In genomic region chr19:8880311-8881033, GRCm38 (mm10) we compare ENCODE assay signal across 8 mouse cellular contexts. TPM values are rescaled to one million over a fixed set of nuclear protein-coding genes. Genes with fewer than 3 reads are reported as not detected.
DNase-seq lines count a peak whose midpoint lies in the region; ATAC-seq and TF ChIP-seq lines count a peak whose summit lies in the region.

Uqcc3 (minus strand) TSS chr19:8880923.

- H3K4me1 ChIP-seq in embryonic fibroblast, embryonic 13.5 days (ENCODE audit: control insufficient read depth, insufficient read depth, low read length) = no peaks in the 10 kb centered on the region
- H3K4me1 ChIP-seq in kidney, embryonic 14.5 days (ENCODE audit: control insufficient read depth, insufficient read depth, low read length) = no peaks in the 10 kb centered on the region
- H3K4me1 ChIP-seq in limb, embryonic 14.5 days (ENCODE audit: control insufficient read depth, insufficient read depth, low read length) = peaks cover 5% of the 10 kb centered on the region; the same call in 1 of the 2 replicates
- peaks cover 11% of the 10 kb centered on the region for H3K4me1 ChIP-seq in midbrain, embryonic 16.5 days (ENCODE audit: control insufficient read depth, insufficient read depth, low read length)
- H3K4me1 ChIP-seq in spleen, adult 2 months (ENCODE audit: control insufficient read depth, insufficient read depth, insufficient read length) = no peaks in the 10 kb centered on the region; the same call in 1 of the 2 replicates

- TF ChIP-seq POLR2A in embryonic fibroblast, embryonic 13.5 days (IDR thresholded peaks at IDR 0.05; ENCODE audit: low read depth, low read length) = peak; percentile 86
- peak; percentile 86; the same call in 1 of the 2 replicates for TF ChIP-seq POLR2A in limb, embryonic 14.5 days (IDR thresholded peaks at IDR 0.05; ENCODE audit: borderline replicate concordance, extremely low read depth, insufficient read depth, insufficient read length)
- TF ChIP-seq POLR2A in spleen, adult 2 months (IDR thresholded peaks at IDR 0.05; ENCODE audit: low read depth, low read length) = peak; percentile 85

- H3K4me2 ChIP-seq in kidney, embryonic 14.5 days (replicated peaks; ENCODE audit: low read depth, low read length) = peak within 1 kb of the TSS; percentile 76
- H3K4me2 ChIP-seq in limb, embryonic 14.5 days (replicated peaks; ENCODE audit: low read depth, low read length, severe bottlenecking) = peak within 1 kb of the TSS; percentile 80
- H3K4me2 ChIP-seq in midbrain, embryonic 16.5 days (ENCODE audit: low read length) = peak within 1 kb of the TSS; percentile 89

- TF ChIP-seq CTCF in embryonic fibroblast, embryonic 13.5 days (IDR thresholded peaks at IDR 0.05; ENCODE audit: borderline replicate concordance, insufficient read depth, low read length) = no peak
- no peak for TF ChIP-seq CTCF in spleen, adult 2 months (IDR thresholded peaks at IDR 0.05; ENCODE audit: extremely low read depth, insufficient read depth, insufficient read length, insufficient replicate concordance)

- peak within 1 kb of the TSS; percentile 47 for H3K27ac ChIP-seq in embryonic fibroblast, embryonic 13.5 days (ENCODE audit: insufficient read depth, low read length)
- H3K27ac ChIP-seq in kidney, embryonic 14.5 days (ENCODE audit: low read depth, low read length) = peak within 1 kb of the TSS; percentile 89
- H3K27ac ChIP-seq in limb, embryonic 14.5 days (replicated peaks; ENCODE audit: low read depth, low read length) = peak within 1 kb of the TSS; percentile 75
- H3K27ac ChIP-seq in midbrain, embryonic 16.5 days (ENCODE audit: low read length) = peak within 1 kb of the TSS; percentile 85
- peak within 1 kb of the TSS; percentile 69 for H3K27ac ChIP-seq in spleen, adult 2 months (ENCODE audit: insufficient read depth, low read length)

- peak; percentile 90 to 91 for DNase-seq in B cell, adult 2 months
- DNase-seq in brain, adult 2 months (ENCODE audit: low read depth, low spot score) = peak; percentile 94
- DNase-seq in heart, adult 9 months (ENCODE audit: low spot score in 2 of 2) = peak; percentile 91 to 92
- DNase-seq in limb, embryonic 14.5 days (ENCODE audit: low spot score) = peak; percentile 91
- DNase-seq in spleen, adult 2 months (ENCODE audit: low read depth in 1 of 2, low spot score in 2 of 2) = peak; percentile 81 to 87

- H3K36me3 ChIP-seq in kidney, embryonic 14.5 days (ENCODE audit: control insufficient read depth, insufficient read depth, low read length) = peaks cover 15% of the 10 kb centered on the region
- H3K36me3 ChIP-seq in limb, embryonic 14.5 days (ENCODE audit: control insufficient read depth, insufficient read depth, low read length) = peaks cover 20% of the 10 kb centered on the region
- no peaks in the 10 kb centered on the region; the same call in 1 of the 2 replicates for H3K36me3 ChIP-seq in midbrain, embryonic 16.5 days (ENCODE audit: control insufficient read depth, insufficient read depth, low read length)
- H3K36me3 ChIP-seq in spleen, adult 2 months (ENCODE audit: control insufficient read depth, insufficient read depth, low read length) = peaks cover 2% of the 10 kb centered on the region; the same call in 1 of the 2 replicates

- no peaks in the 10 kb centered on the region for H3K27me3 ChIP-seq in kidney, embryonic 14.5 days (ENCODE audit: control insufficient read depth, insufficient read depth, low read length)
- no peaks in the 10 kb centered on the region for H3K27me3 ChIP-seq in limb, embryonic 14.5 days (ENCODE audit: control insufficient read depth, insufficient read depth, low read length)
- no peaks in the 10 kb centered on the region for H3K27me3 ChIP-seq in midbrain, embryonic 16.5 days (ENCODE audit: control insufficient read depth, insufficient read depth, low read depth, low read length)
- no peaks in the 10 kb centered on the region for H3K27me3 ChIP-seq in spleen, adult 2 months (ENCODE audit: control insufficient read depth, insufficient read depth, low read length)

- no peaks in the 10 kb centered on the region for H3K9me3 ChIP-seq in kidney, embryonic 14.5 days (ENCODE audit: control insufficient read depth, low read length)
- no peaks in the 10 kb centered on the region for H3K9me3 ChIP-seq in limb, embryonic 14.5 days (ENCODE audit: control insufficient read depth, low read length)
- H3K9me3 ChIP-seq in midbrain, embryonic 16.5 days (replicated peaks; ENCODE audit: control insufficient read depth, low read length, poor library complexity, severe bottlenecking) = no peaks in the 10 kb centered on the region

- peak; percentile 97 for ATAC-seq in kidney, embryonic 14.5 days (ENCODE audit: low FRiP score, low TSS enrichment)
- peak; percentile 95 for ATAC-seq in limb, embryonic 14.5 days (ENCODE audit: low FRiP score, low read depth)
- ATAC-seq in midbrain, embryonic 16.5 days = peak; percentile 97

- peak within 1 kb of the TSS; percentile 85 for H3K9ac ChIP-seq in kidney, embryonic 14.5 days (ENCODE audit: low read depth, low read length)
- H3K9ac ChIP-seq in limb, embryonic 14.5 days (ENCODE audit: low read depth, low read length, severe bottlenecking) = peak within 1 kb of the TSS; percentile 83
- peak within 1 kb of the TSS; percentile 92 for H3K9ac ChIP-seq in midbrain, embryonic 16.5 days (ENCODE audit: low read depth, low read length)

- peak within 1 kb of the TSS; percentile 70 for H3K4me3 ChIP-seq in embryonic fibroblast, embryonic 13.5 days (ENCODE audit: insufficient read depth, low read length)
- peak within 1 kb of the TSS; percentile 76 for H3K4me3 ChIP-seq in kidney, embryonic 14.5 days (ENCODE audit: low read length)
- peak within 1 kb of the TSS; percentile 71 for H3K4me3 ChIP-seq in limb, embryonic 14.5 days (replicated peaks; ENCODE audit: low read length)
- peak within 1 kb of the TSS; percentile 77 for H3K4me3 ChIP-seq in midbrain, embryonic 16.5 days (ENCODE audit: low read depth, low read length)
- H3K4me3 ChIP-seq in spleen, adult 2 months (ENCODE audit: extremely low read depth, insufficient read depth, insufficient read length) = peak within 1 kb of the TSS; percentile 89

- under 1% methylated on average over 42 of the region's 42 CpGs for WGBS in kidney, embryonic 14.5 days
- WGBS in limb, embryonic 14.5 days = 2% methylated on average over 42 of the region's 42 CpGs
- under 1% methylated on average over 42 of the region's 42 CpGs for WGBS in midbrain, embryonic 16.5 days
- WGBS in spleen, adult 2 months = under 1% methylated on average over 42 of the region's 42 CpGs

RNA-seq across cellular contexts. Expression of gene Uqcc3, which starts in this region (rescaled TPM):
- polyA plus RNA-seq in embryonic fibroblast, embryonic 13.5 days (2011; ENCODE audit: insufficient read length, low read depth, missing spikeins) = 16.3 and 22.3 TPM in 2 replicates
- 63.1 and 70.6 TPM in 2 replicates for polyA plus RNA-seq in kidney, embryonic 14.5 days (2014; fragmentation: Nextera tagmentation; extraction: Ambion mirVana)
- polyA plus RNA-seq in limb, embryonic 14.5 days (2012; rRNA removed) = 33.9 and 51.3 TPM in 2 replicates
- 65.9 and 70.1 TPM in 2 replicates for polyA plus RNA-seq in limb, embryonic 14.5 days (2014; fragmentation: Nextera tagmentation; extraction: Ambion mirVana)
- polyA plus RNA-seq in midbrain, embryonic 16.5 days (2015; fragmentation: Nextera tagmentation; extraction: Ambion mirVana) = 54.5 and 59.8 TPM in 2 replicates
- 20.8 and 27.9 TPM in 2 replicates for polyA plus RNA-seq in spleen, adult 2 months (2012; rRNA removed)

Comparison
In these comparisons a context has a peak if more than half of its experiments do, and no peak if none do; other contexts are left out.
1. Peak in every context shown above with its lines: DNase-seq, ATAC-seq, H3K4me3 ChIP-seq and H3K27ac ChIP-seq.